Mouse (Mus musculus) embryonic facial prominence, embryonic 12.5 days (tissue): ENCODE measurements around the gene Kat6b. TPM values are rescaled to one million over a fixed set of nuclear protein-coding genes. Genes with fewer than 3 reads are reported as not detected.

Experiments
- ATAC-seq: fragments of 200-750 bp; cut with Nextera tagmentation; 2 replicates; pipeline ENCODE4 v1.8.0; 2017; ENCODE audit not compliant: insufficient number of reproducible peaks, insufficient read depth, low FRiP score, low TSS enrichment
- H3K27ac ChIP-seq: fragments of 300-500 bp; sonication (generic); 2 replicates; pipeline ENCODE4 v1.5.1; 2016; ENCODE audit warnings: mild to moderate bottlenecking
- H3K27me3 ChIP-seq: fragments of 300-500 bp; sonication (generic); 2 replicates; pipeline ENCODE4 v1.6.1; 2016; ENCODE audit warnings: mild to moderate bottlenecking, moderate library complexity
- H3K36me3 ChIP-seq: fragments of 300-500 bp; sonication (generic); 2 replicates; pipeline ENCODE4 v1.6.1; 2016; ENCODE audit warnings: mild to moderate bottlenecking
- H3K4me1 ChIP-seq: fragments of 300-500 bp; sonication (generic); 2 replicates; pipeline ENCODE4 v1.6.1; 2016
- H3K4me2 ChIP-seq: fragments of 300-500 bp; sonication (generic); replicated peaks from 2 replicates; pipeline ENCODE4 v1.6.1; 2016; ENCODE audit warnings: mild to moderate bottlenecking, moderate library complexity
- H3K4me3 ChIP-seq: fragments of 300-500 bp; sonication (generic); 2 replicates; pipeline ENCODE4 v1.5.1; 2016; ENCODE audit warnings: mild to moderate bottlenecking
- H3K9ac ChIP-seq: fragments of 300-500 bp; sonication (generic); 2 replicates; pipeline ENCODE4 v1.6.1; 2016; ENCODE audit warnings: mild to moderate bottlenecking, moderate library complexity
- H3K9me3 ChIP-seq: fragments of 300-500 bp; sonication (generic); 2 replicates; pipeline ENCODE4 v1.6.1; 2016; ENCODE audit warnings: mild to moderate bottlenecking, moderate library complexity
- WGBS: fragments of 180-500 bp; shearing (Covaris S2); methylation state at CpG from one replicate; pipeline ENCODE4 v1.1.7; 2016; 5-methylcytosine and 5-hydroxymethylcytosine counted together
- polyA plus RNA-seq: library from polyadenylated mRNA; unstranded; fragments of >200 nt; fragmentation: Nextera tagmentation; extraction: Ambion mirVana; gene quantifications from 2 replicates; pipeline ENCODE4 v1.2.1, GENCODE M21; 2016

The Kat6b gene
- polyA plus RNA-seq, 1 experiment from 2014 or later = 28.6 TPM

- no peak overlapping the region for H3K4me2 ChIP-seq
- no peaks in the 10 kb centered on the region for H3K9me3 ChIP-seq
- no peak overlapping the region for H3K9ac ChIP-seq
- no peaks in the 10 kb centered on the region for H3K27me3 ChIP-seq
- no peaks in the 10 kb centered on the region for H3K4me1 ChIP-seq
- H3K36me3 ChIP-seq = no peaks in the 10 kb centered on the region
- no peak overlapping the region for H3K27ac ChIP-seq
- ATAC-seq = no peak
- 71% methylated on average over 4 of the region's 4 CpGs for WGBS
- H3K4me3 ChIP-seq = no peak overlapping the region
Measured at GRCm38 (mm10) chr14:21607686-21608085, 126.5 kb downstream of the Kat6b start.

GRCm38 (mm10) chr14:21608886-21609285, 127.7 kb downstream of the Kat6b start:
- Histone ChIP-seq H3K27ac (no peak overlapping the region), H3K9me3 (no peaks in the 10 kb centered on the region), H3K4me2 (no peak overlapping the region), H3K36me3 (no peaks in the 10 kb centered on the region), H3K9ac (no peak overlapping the region), H3K4me1 (0 out of 2 replicates have a peak, but pooled peaks cover 2% of the 10 kb centered on the region), H3K4me3 (no peak overlapping the region), H3K27me3 (no peaks in the 10 kb centered on the region)
- no peak for ATAC-seq
- WGBS = 59% methylated on average over 4 of the region's 4 CpGs

- no peak overlapping the region for H3K4me2 ChIP-seq
- 16% methylated on average over 3 of the region's 3 CpGs for WGBS
- no peak for ATAC-seq
- H3K36me3 ChIP-seq = peaks cover 3% of the 10 kb centered on the region; the same call in 1 of the 2 replicates
- H3K4me3 ChIP-seq = no peak overlapping the region
- H3K9me3 ChIP-seq = no peaks in the 10 kb centered on the region
- 0 out of 2 replicates have a peak, but pooled peaks cover 2% of the 10 kb centered on the region for H3K4me1 ChIP-seq
- H3K9ac ChIP-seq = no peak overlapping the region
- H3K27me3 ChIP-seq = no peaks in the 10 kb centered on the region
- H3K27ac ChIP-seq = no peak overlapping the region
Measured at GRCm38 (mm10) chr14:21610224-21610623, 129.0 kb downstream of the Kat6b start.

GRCm38 (mm10) chr14:21613031-21613430, 131.8 kb downstream of the Kat6b start:
- no peaks in the 10 kb centered on the region for H3K9me3 ChIP-seq
- peaks cover 3% of the 10 kb centered on the region; the same call in 1 of the 2 replicates for H3K36me3 ChIP-seq
- no peak for ATAC-seq
- H3K27ac ChIP-seq = no peak overlapping the region
- H3K9ac ChIP-seq = no peak overlapping the region
- H3K27me3 ChIP-seq = no peaks in the 10 kb centered on the region
- no peak overlapping the region for H3K4me2 ChIP-seq
- H3K4me1 ChIP-seq = peaks cover 10% of the 10 kb centered on the region
- WGBS = 78% methylated on average over 6 of the region's 6 CpGs
- H3K4me3 ChIP-seq = no peak overlapping the region

- no peak for ATAC-seq
- no peak overlapping the region for H3K9ac ChIP-seq
- H3K27me3 ChIP-seq = no peaks in the 10 kb centered on the region
- H3K36me3 ChIP-seq = peaks cover 9% of the 10 kb centered on the region; the same call in 1 of the 2 replicates
- H3K9me3 ChIP-seq = no peaks in the 10 kb centered on the region
- no peak overlapping the region for H3K27ac ChIP-seq
- WGBS = 83% methylated on average over 5 of the region's 5 CpGs
- H3K4me3 ChIP-seq = no peak overlapping the region
- peaks cover 11% of the 10 kb centered on the region for H3K4me1 ChIP-seq
- H3K4me2 ChIP-seq = no peak overlapping the region
Measured at GRCm38 (mm10) chr14:21614103-21614502, 132.9 kb downstream of the Kat6b start.

GRCm38 (mm10) chr14:21615853-21616252, 134.6 kb downstream of the Kat6b start:
- Histone ChIP-seq H3K9ac (no peak overlapping the region), H3K4me3 (no peak overlapping the region), H3K36me3 (peaks cover 18% of the 10 kb centered on the region), H3K27me3 (no peaks in the 10 kb centered on the region), H3K27ac (no peak overlapping the region), H3K9me3 (no peaks in the 10 kb centered on the region), H3K4me2 (no peak overlapping the region), H3K4me1 (peaks cover 11% of the 10 kb centered on the region)
- no peak for ATAC-seq
- 96% methylated on average over 2 of the region's 2 CpGs for WGBS

GRCm38 (mm10) chr14:21617221-21617980, 136.2 kb downstream of the Kat6b start:
- no peak overlapping the region for H3K27ac ChIP-seq

GRCm38 (mm10) chr14:21619951-21620350, 138.7 kb downstream of the Kat6b start:
- Histone ChIP-seq H3K36me3 (peaks cover 28% of the 10 kb centered on the region), H3K9ac (no peak overlapping the region), H3K9me3 (no peaks in the 10 kb centered on the region), H3K4me3 (no peak overlapping the region), H3K27me3 (no peaks in the 10 kb centered on the region), H3K4me1 (peaks cover 8% of the 10 kb centered on the region), H3K27ac (no peak overlapping the region), H3K4me2 (no peak overlapping the region)
- WGBS = 88% methylated on average over 7 of the region's 7 CpGs
- ATAC-seq = no peak

More at GRCm38 (mm10) chr14:21617221-21617980, 136.2 kb downstream of the Kat6b start:
- peaks cover 21% of the 10 kb centered on the region for H3K36me3 ChIP-seq
- no peak overlapping the region for H3K9ac ChIP-seq
- no peak overlapping the region for H3K4me2 ChIP-seq
- no peaks in the 10 kb centered on the region for H3K9me3 ChIP-seq
- H3K4me3 ChIP-seq = no peak overlapping the region
- ATAC-seq = no peak
- WGBS = 49% methylated on average over 4 of the region's 4 CpGs
- H3K4me1 ChIP-seq = peaks cover 11% of the 10 kb centered on the region
- H3K27me3 ChIP-seq = no peaks in the 10 kb centered on the region

GRCm38 (mm10) chr14:21625946-21626345, 144.7 kb downstream of the Kat6b start:
- 90% methylated on average over 9 of the region's 9 CpGs for WGBS
- Histone ChIP-seq H3K4me1 (no peaks in the 10 kb centered on the region), H3K4me3 (no peak overlapping the region), H3K9me3 (no peaks in the 10 kb centered on the region), H3K4me2 (no peak overlapping the region), H3K27ac (no peak overlapping the region), H3K9ac (no peak overlapping the region), H3K36me3 (peaks cover 55% of the 10 kb centered on the region), H3K27me3 (no peaks in the 10 kb centered on the region)
- ATAC-seq = no peak

- WGBS = 70% methylated on average over 5 of the region's 5 CpGs
- Histone ChIP-seq H3K4me3 (no peak overlapping the region), H3K4me1 (0 out of 2 replicates have a peak, but pooled peaks cover 4% of the 10 kb centered on the region), H3K4me2 (no peak overlapping the region), H3K27ac (no peak overlapping the region), H3K27me3 (no peaks in the 10 kb centered on the region), H3K36me3 (peaks cover 62% of the 10 kb centered on the region), H3K9me3 (no peaks in the 10 kb centered on the region), H3K9ac (no peak overlapping the region)
- no peak for ATAC-seq
Measured at GRCm38 (mm10) chr14:21631665-21632200, 150.5 kb downstream of the Kat6b start.

GRCm38 (mm10) chr14:21636548-21636947, 155.3 kb downstream of the Kat6b start:
- H3K27ac ChIP-seq = no peak overlapping the region
- no peak overlapping the region for H3K4me3 ChIP-seq
- no peak overlapping the region for H3K4me2 ChIP-seq
- H3K36me3 ChIP-seq = peaks cover 52% of the 10 kb centered on the region
- no peaks in the 10 kb centered on the region for H3K27me3 ChIP-seq
- no peaks in the 10 kb centered on the region for H3K9me3 ChIP-seq
- WGBS = 74% methylated on average over 6 of the region's 6 CpGs
- H3K9ac ChIP-seq = no peak overlapping the region
- 0 out of 2 replicates have a peak, but pooled peaks cover 4% of the 10 kb centered on the region for H3K4me1 ChIP-seq
- no peak for ATAC-seq

- H3K36me3 ChIP-seq = peaks cover 48% of the 10 kb centered on the region
- H3K9ac ChIP-seq = no peak overlapping the region
- WGBS = 79% methylated on average over 4 of the region's 4 CpGs
- H3K27ac ChIP-seq = no peak overlapping the region
- no peaks in the 10 kb centered on the region for H3K4me1 ChIP-seq
- no peak overlapping the region for H3K4me3 ChIP-seq
- no peaks in the 10 kb centered on the region for H3K27me3 ChIP-seq
- no peak for ATAC-seq
- H3K9me3 ChIP-seq = no peaks in the 10 kb centered on the region
- no peak overlapping the region for H3K4me2 ChIP-seq
Measured at GRCm38 (mm10) chr14:21640806-21641435, 159.7 kb downstream of the Kat6b start.
